Comparison of ENCODE assay signal across 9 mouse cellular contexts in genomic region chr4:138856491-138856890, GRCm38 (mm10). TPM values are rescaled to one million over a fixed set of nuclear protein-coding genes. Genes with fewer than 3 reads are reported as not detected.
DNase-seq lines count a peak whose midpoint lies in the region; ATAC-seq and TF ChIP-seq lines count a peak whose summit lies in the region.
"Had no signal": no experiment of that assay in that cellular context is flagged by ENCODE, and none has a peak within 500 bp of the region (broad histone marks: within the 10 kb centered on the region; RNA-seq: fewer than 3 reads in every experiment).

No protein-coding gene starts in this region.

- TF ChIP-seq POLR2A in lung, adult 2 months (IDR thresholded peaks at IDR 0.05; ENCODE audit: borderline replicate concordance, extremely low read depth, low read depth, low read length): no peak

- WGBS in lung, adult 2 months: 18% methylated on average over 7 of the region's 7 CpGs

- TF ChIP-seq CTCF in lung, adult 2 months (IDR thresholded peaks at IDR 0.05; ENCODE audit: insufficient read depth, low read length): peak; percentile 90

- H3K4me1 ChIP-seq in lung, adult 2 months (ENCODE audit: control insufficient read depth, insufficient read depth, low read length): no peaks in the 10 kb centered on the region

- no peak overlapping the region for H3K4me3 ChIP-seq in lung, adult 2 months (replicated peaks; ENCODE audit: extremely low read depth, low read depth, low read length)
- H3K4me3 ChIP-seq: limb, embryonic 13.5 days had no signal

- ATAC-seq in cerebellum, adult (ENCODE audit: insufficient number of reproducible peaks, low FRiP score, low TSS enrichment): no peak

- DNase-seq in cerebellum, adult 11 months: peak; percentile 44
- peak; percentile 47 for DNase-seq in urinary bladder, postnatal 25 days (ENCODE audit: low spot score)
- no peak for DNase-seq in urinary bladder, adult 2 months (ENCODE audit: low spot score)
- DNase-seq in embryo, embryonic 11.5 days (ENCODE audit: low read depth, low spot score): peak; percentile 68
- peak; percentile 74 to 79 for DNase-seq in kidney, postnatal 25 days
- peak; percentile 37 for DNase-seq in lung, adult 2 months
- peak; percentile 73 for DNase-seq in right cerebral cortex, postnatal 4 days

RNA-seq across cellular contexts. Expression of gene Pla2g5, which starts 6.8 kb away (rescaled TPM):
- 0.46 and 0.73 TPM in 2 replicates for polyA plus RNA-seq in urinary bladder, adult 2 months (2012; rRNA removed)
- 0.57 and 1.3 TPM in 2 replicates for polyA plus RNA-seq in lung, adult 2 months (2012; rRNA removed)

RNA-seq across cellular contexts. Expression of gene Gm13030, which starts 17.3 kb away (rescaled TPM):
- not detected in 2 replicates for polyA plus RNA-seq in urinary bladder, adult 2 months (2012; rRNA removed)
- not detected in 2 replicates for polyA plus RNA-seq in lung, adult 2 months (2012; rRNA removed)
- polyA plus RNA-seq: limb, embryonic 13.5 days had no signal

RNA-seq across cellular contexts. Expression of gene Pla2g2e, which starts 21.3 kb away (rescaled TPM):
- polyA plus RNA-seq in urinary bladder, adult 2 months (2012; rRNA removed): 1.4 and 1.5 TPM in 2 replicates
- 1.2 and 2.2 TPM in 2 replicates for polyA plus RNA-seq in lung, adult 2 months (2012; rRNA removed)
- polyA plus RNA-seq: limb, embryonic 13.5 days had no signal

RNA-seq across cellular contexts. Expression of gene Otud3, which starts 57.3 kb away (rescaled TPM):
- polyA plus RNA-seq in urinary bladder, adult 2 months (2012; rRNA removed): 5.0 and 7.0 TPM in 2 replicates
- 8.4 and 9.1 TPM in 2 replicates for polyA plus RNA-seq in lung, adult 2 months (2012; rRNA removed)
